Mouse (Mus musculus) liver, adult 2 months (tissue): ENCODE measurements around the gene H2-M5. TPM values are rescaled to one million over a fixed set of nuclear protein-coding genes. Genes with fewer than 3 reads are reported as not detected.

Experiments used
- DNase-seq: peaks from one replicate; pipeline ENCODE4 v3.0.0-alpha.2; 2011; ENCODE audit warnings: low read depth, low spot score; ENCODE audit errors: extremely low read depth
- H3K27ac ChIP-seq: fragments of 200-500 bp; replicated peaks from 2 replicates; pipeline ENCODE4 v1.5.1; 2012; ENCODE audit warnings: low read depth, mild to moderate bottlenecking, control low read depth, inconsistent platforms, low read length; ENCODE audit not compliant: insufficient read depth
- H3K27me3 ChIP-seq: fragments of 200-500 bp; 2 replicates; pipeline ENCODE4 v1.6.1; 2012; ENCODE audit warnings: mild to moderate bottlenecking, moderate library complexity, low read length, inconsistent platforms; ENCODE audit not compliant: control insufficient read depth, insufficient read depth
- H3K36me3 ChIP-seq: fragments of 200-500 bp; 2 replicates; pipeline ENCODE4 v1.6.1; 2012; ENCODE audit warnings: low read length, inconsistent platforms; ENCODE audit not compliant: control insufficient read depth, insufficient read depth
- H3K4me1 ChIP-seq: fragments of 200-500 bp; 2 replicates; pipeline ENCODE4 v1.6.1; 2011; ENCODE audit warnings: low read length; ENCODE audit not compliant: control insufficient read depth, insufficient read depth
- H3K4me3 ChIP-seq: fragments of 200-500 bp; 2 replicates; pipeline ENCODE4 v1.5.1; 2011; ENCODE audit warnings: low read depth, mild to moderate bottlenecking, control low read depth, low read length, moderate library complexity; ENCODE audit not compliant: insufficient read depth
- H3K79me2 ChIP-seq: fragments of 200-500 bp; 2 replicates; pipeline ENCODE4 v1.6.1; 2012; ENCODE audit warnings: inconsistent platforms, mild to moderate bottlenecking, low read length, moderate library complexity; ENCODE audit not compliant: control insufficient read depth, insufficient read depth
- H3K9ac ChIP-seq: fragments of 200-500 bp; 2 replicates; pipeline ENCODE4 v1.6.1; 2012; ENCODE audit warnings: low read depth, mild to moderate bottlenecking, control low read depth, inconsistent platforms, low read length
- CTCF ChIP-seq: fragments of 200-500 bp; IDR thresholded peaks from 2 replicates; pipeline ENCODE4 v1.5.1; 2011; ENCODE audit warnings: low read depth, low read length, control low read depth
- POLR2A ChIP-seq: fragments of 200-500 bp; IDR thresholded peaks from 2 replicates; pipeline ENCODE4 v1.6.1; 2011; ENCODE audit warnings: low read length, control low read depth; ENCODE audit not compliant: insufficient read depth; ENCODE audit errors: extremely low read depth
- WGBS: fragments of 180-500 bp; shearing (Covaris S2); methylation state at CpG from one replicate; pipeline ENCODE4 v1.1.7; 2018; 5-methylcytosine and 5-hydroxymethylcytosine counted together
- polyA plus RNA-seq: library from polyadenylated mRNA; depleted of rRNA; stranded (reverse); fragments of >200 nt; gene quantifications from 2 replicates; pipeline ENCODE4 v1.2.3, GENCODE M21; 2012
- total RNA-seq: library from RNA; depleted of rRNA; stranded (reverse); fragments of >200 nt; gene quantifications from 2 replicates; pipeline ENCODE4 v1.2.3, GENCODE M21; 2014

Gene H2-M5
- total and polyA plus RNA-seq, 2 experiments: not detected

GRCm38 (mm10) chr17:36972791-36973190 is 16.5 kb downstream of the H2-M5 start:
- Histone ChIP-seq H3K4me3 (no peak overlapping the region), H3K4me1 (no peaks in the 10 kb centered on the region), H3K27me3 (no peaks in the 10 kb centered on the region), H3K27ac (no peak overlapping the region), H3K36me3 (no peaks in the 10 kb centered on the region), H3K79me2 (no peaks in the 10 kb centered on the region), H3K9ac (no peak overlapping the region)
- no peak for TF ChIP-seq CTCF
- TF ChIP-seq POLR2A: no peak
- WGBS: 77% methylated on average over 3 of the region's 3 CpGs
- DNase-seq: no peak

DNA sequence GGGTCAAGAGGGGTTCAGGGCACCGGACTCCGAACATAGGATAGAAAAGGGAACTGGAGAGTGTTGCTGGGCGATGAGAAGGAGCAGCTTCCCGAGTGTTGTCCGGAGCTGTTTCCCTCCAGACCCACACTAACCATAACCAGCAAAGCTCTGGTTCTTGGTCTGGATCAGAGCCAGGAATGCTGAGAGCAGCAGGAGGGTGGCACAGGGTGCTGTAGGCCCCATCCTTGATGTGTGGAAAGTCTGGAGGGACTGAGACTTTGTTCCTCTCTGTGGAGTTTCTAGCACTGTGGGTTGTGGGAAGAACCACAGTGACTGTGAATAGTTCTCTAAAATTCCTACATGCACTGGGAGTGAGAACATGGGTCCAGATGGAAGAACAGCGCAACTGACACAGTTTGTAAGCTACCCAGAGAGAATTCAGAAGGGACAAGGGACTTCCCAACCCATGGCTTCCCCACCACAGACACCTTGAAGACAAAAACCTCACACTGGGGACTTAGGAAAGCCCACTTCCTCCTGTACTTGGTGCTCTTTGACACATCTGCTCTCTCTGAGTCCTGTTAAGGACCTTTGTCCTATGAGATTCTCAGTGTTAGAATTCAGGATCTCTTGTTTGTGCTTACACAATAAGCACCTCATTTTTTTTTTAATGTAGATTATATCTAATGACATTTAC is 18.0 kb downstream of the H2-M5 start:
- no peaks in the 10 kb centered on the region for H3K27me3 ChIP-seq
- no peaks in the 10 kb centered on the region for H3K36me3 ChIP-seq
- no peak overlapping the region for H3K9ac ChIP-seq
- no peak for DNase-seq
- WGBS: 92% methylated on average over 6 of the region's 6 CpGs
- H3K27ac ChIP-seq: no peak overlapping the region
- TF ChIP-seq CTCF (no peak), POLR2A (no peak)
- H3K79me2 ChIP-seq: no peaks in the 10 kb centered on the region
- no peaks in the 10 kb centered on the region for H3K4me1 ChIP-seq
- no peak overlapping the region for H3K4me3 ChIP-seq

GRCm38 (mm10) chr17:36970316-36970890 is 18.9 kb downstream of the H2-M5 start:
- Histone ChIP-seq H3K79me2 (no peaks in the 10 kb centered on the region), H3K4me3 (no peak overlapping the region), H3K4me1 (no peaks in the 10 kb centered on the region), H3K36me3 (peaks cover 2% of the 10 kb centered on the region; the same call in 1 of the 2 replicates), H3K27me3 (no peaks in the 10 kb centered on the region), H3K27ac (no peak overlapping the region), H3K9ac (no peak overlapping the region)
- 59% methylated on average over 14 of the region's 14 CpGs for WGBS
- TF ChIP-seq CTCF (no peak), POLR2A (no peak)
- peak; percentile 67 for DNase-seq

DNA sequence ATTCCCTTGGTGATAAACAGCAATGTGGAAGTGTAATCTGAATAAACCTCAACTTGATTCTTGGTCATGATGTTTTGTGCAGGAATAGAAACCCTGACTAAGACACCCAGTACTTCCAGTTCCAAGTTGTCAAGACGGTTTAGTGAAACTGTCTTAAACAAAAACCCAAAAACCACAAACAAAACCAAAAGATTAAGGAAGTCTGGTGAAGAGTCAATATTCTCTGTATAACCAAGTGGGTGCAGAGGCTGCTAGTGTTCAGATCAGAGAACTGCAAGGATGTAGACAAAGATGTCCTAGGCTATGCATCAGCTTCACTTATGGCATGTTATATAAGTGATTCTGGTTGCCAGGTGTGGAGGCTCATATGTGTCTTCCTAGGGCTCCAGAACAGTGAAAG is 22.5 kb downstream of the H2-M5 start:
- no peak overlapping the region for H3K9ac ChIP-seq
- no peak overlapping the region for H3K4me3 ChIP-seq
- H3K27ac ChIP-seq: no peak overlapping the region
- TF ChIP-seq POLR2A: no peak
- TF ChIP-seq CTCF: no peak
- peak; percentile 7 for DNase-seq
- peaks cover 14% of the 10 kb centered on the region for H3K36me3 ChIP-seq
- no peaks in the 10 kb centered on the region for H3K79me2 ChIP-seq
- no peaks in the 10 kb centered on the region for H3K27me3 ChIP-seq
- WGBS: 90% methylated on average over 1 of the region's 1 CpGs
- no peaks in the 10 kb centered on the region for H3K4me1 ChIP-seq

DNA sequence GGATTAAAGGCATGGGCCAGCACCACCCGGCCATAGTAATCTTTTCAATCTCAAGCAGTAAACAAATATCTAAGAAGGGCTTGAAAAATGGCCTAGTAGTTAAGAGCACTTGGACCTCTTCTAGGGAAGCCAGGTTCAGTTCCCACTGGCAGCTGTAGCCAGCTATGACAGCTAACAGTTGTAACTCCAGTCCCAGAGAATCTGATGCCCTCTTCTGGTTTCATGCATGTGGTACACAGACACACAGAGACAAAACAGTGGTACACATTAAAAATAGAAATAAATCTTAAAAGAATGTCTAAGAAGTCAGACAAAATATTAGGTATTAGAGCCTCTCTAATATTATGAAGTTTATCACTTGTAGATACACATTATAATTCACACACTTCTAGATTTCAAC is 28.2 kb downstream of the H2-M5 start:
- H3K27me3 ChIP-seq: no peaks in the 10 kb centered on the region
- no peaks in the 10 kb centered on the region; the same call in 1 of the 2 replicates for H3K79me2 ChIP-seq
- H3K36me3 ChIP-seq: peaks cover 20% of the 10 kb centered on the region
- H3K4me3 ChIP-seq: no peak overlapping the region
- no peak overlapping the region for H3K27ac ChIP-seq
- H3K9ac ChIP-seq: no peak overlapping the region
- TF ChIP-seq CTCF: no peak
- no peak for TF ChIP-seq POLR2A
- DNase-seq: peak; percentile 5
- peaks cover 8% of the 10 kb centered on the region for H3K4me1 ChIP-seq
- WGBS: 70% methylated on average over 1 of the region's 1 CpGs

- TF ChIP-seq CTCF (no peak), POLR2A (no peak)
- 6% methylated on average over 12 of the region's 12 CpGs for WGBS
- Histone ChIP-seq H3K36me3 (peaks cover 12% of the 10 kb centered on the region; the same call in 1 of the 2 replicates), H3K27me3 (no peaks in the 10 kb centered on the region), H3K27ac (peak overlapping the region; percentile 64), H3K4me1 (peaks cover 8% of the 10 kb centered on the region), H3K9ac (peak overlapping the region; percentile 82), H3K4me3 (peak overlapping the region; percentile 70), H3K79me2 (no peaks in the 10 kb centered on the region; the same call in 1 of the 2 replicates)
- peak; percentile 33 for DNase-seq
Observed at GRCm38 (mm10) chr17:36958884-36959283, 30.5 kb downstream of the H2-M5 start.
